Mouse (Mus musculus) bone marrow macrophage, adult 2 months (primary cell): Measurements from ENCODE around the gene Gns. TPM values are rescaled to one million over a fixed set of nuclear protein-coding genes. Genes with fewer than 3 reads are reported as not detected.

ENCODE experiments used
- H3K27ac ChIP-seq: 2 replicates; pipeline ENCODE4 v1.5.1; 2012; ENCODE audit warnings: low read depth, low read length; ENCODE audit not compliant: insufficient read depth
- H3K4me1 ChIP-seq: 2 replicates; pipeline ENCODE4 v1.6.1; 2012; ENCODE audit warnings: low read length; ENCODE audit not compliant: control insufficient read depth, insufficient read depth
- H3K4me3 ChIP-seq: 2 replicates; pipeline ENCODE4 v1.5.1; 2012; ENCODE audit warnings: mild to moderate bottlenecking, low read length, moderate library complexity; ENCODE audit not compliant: insufficient read depth
- CTCF ChIP-seq: IDR thresholded peaks from 2 replicates; pipeline ENCODE4 v1.5.1; 2012; ENCODE audit warnings: low read depth, mild to moderate bottlenecking, low read length, moderate library complexity
- POLR2A ChIP-seq: IDR thresholded peaks from 2 replicates; pipeline ENCODE4 v1.6.1; 2012; ENCODE audit warnings: mild to moderate bottlenecking, low read depth, low read length, borderline replicate concordance
- polyA plus RNA-seq: library from polyadenylated mRNA; stranded (reverse); fragments of >200 nt; gene quantifications from 2 replicates; pipeline ENCODE4 v1.2.4, GENCODE M21; 2012; ENCODE audit not compliant: missing spikeins, insufficient read depth, insufficient read length

Gns gene
- polyA plus RNA-seq, 1 experiment = 313 TPM

DNA sequence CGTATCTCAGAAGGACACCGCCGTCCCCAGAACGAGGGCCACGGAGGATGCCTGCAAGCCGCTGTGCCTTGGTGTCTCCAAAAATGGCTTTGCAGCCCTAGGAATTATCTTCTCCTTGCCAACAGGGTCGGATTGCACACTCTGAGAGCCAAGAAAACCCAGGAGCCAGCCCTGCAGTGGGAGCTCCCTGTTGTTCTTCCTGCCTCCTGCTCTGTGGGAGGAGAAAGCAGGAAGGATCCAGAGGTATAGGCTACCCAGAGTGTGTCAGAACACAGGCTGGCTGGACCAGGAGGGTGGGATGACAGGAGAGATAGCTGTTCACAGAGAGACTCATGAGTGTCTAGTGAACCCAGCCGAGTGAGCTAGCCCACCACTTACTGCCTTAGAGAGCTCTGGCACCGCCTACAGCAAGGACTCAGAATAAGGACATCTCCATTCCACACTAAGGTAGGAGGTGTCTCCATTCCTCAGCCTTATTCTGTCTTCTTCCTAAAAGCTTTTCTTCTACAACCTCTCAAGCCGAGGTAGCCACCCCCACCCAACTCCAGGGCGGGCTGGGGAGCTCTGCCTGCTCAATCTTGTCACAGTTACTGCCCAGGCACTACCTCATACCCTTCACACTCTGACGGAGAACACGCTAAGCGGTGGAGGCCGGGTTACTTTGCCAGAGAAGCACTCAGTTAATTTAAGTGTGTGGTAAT is 63.3 kb downstream of the Gns start:
- Histone ChIP-seq H3K4me1 (peaks cover 78% of the 10 kb centered on the region), H3K4me3 (no peak overlapping the region), H3K27ac (no peak overlapping the region)
- TF ChIP-seq POLR2A = no peak
- TF ChIP-seq CTCF = no peak

DNA sequence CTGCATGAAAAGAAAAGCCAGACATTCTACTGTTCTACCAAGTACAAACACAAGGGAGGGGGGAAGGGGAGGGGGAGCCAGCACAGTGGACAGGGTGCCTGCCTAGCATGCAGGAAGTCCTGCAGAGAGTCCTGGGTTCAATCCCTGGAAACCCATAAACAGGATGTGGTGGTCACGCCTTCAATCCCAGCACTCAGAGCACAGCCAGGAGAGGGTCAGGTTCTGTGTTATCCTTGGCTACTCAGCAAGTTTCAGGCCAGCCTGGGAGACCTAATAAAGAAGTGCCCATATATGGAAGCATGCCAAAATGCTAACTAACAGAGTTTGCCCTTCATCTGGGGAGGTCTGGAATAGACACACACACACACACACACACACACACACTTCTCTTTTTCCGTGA is 64.2 kb downstream of the Gns start:
- TF ChIP-seq CTCF = no peak
- TF ChIP-seq POLR2A = no peak
- Histone ChIP-seq H3K4me3 (peak overlapping the region; percentile 18; the same call in 1 of the 2 replicates), H3K27ac (peak overlapping the region; percentile 71), H3K4me1 (peaks cover 70% of the 10 kb centered on the region)

DNA sequence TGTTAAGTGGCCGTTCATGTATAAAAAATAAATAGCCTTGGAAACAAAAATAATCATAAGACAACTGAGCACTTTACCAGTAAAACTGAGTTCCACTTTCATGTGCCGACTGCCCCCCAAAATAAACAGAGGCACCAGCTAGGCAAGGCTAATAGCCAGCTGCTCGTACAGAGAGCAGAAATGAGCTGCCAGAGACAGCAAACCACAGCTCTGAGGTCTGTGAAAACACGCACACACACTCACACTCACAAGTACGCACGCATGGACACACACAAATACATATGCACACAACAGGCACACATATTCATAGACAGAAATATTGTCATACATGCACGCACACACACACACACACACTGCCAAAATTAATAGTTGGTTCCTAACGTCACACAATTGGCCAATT is 64.7 kb downstream of the Gns start:
- Histone ChIP-seq H3K27ac (peak overlapping the region; percentile 71), H3K4me1 (peaks cover 66% of the 10 kb centered on the region), H3K4me3 (peak overlapping the region; percentile 35)
- TF ChIP-seq CTCF (no peak), POLR2A (no peak)

GRCm38 (mm10) chr10:121429981-121430682 is 65.2 kb downstream of the Gns start:
- peaks cover 64% of the 10 kb centered on the region for H3K4me1 ChIP-seq
- peak overlapping the region; percentile 71 for H3K27ac ChIP-seq
- peak overlapping the region; percentile 35 for H3K4me3 ChIP-seq
- TF ChIP-seq CTCF = no peak
- TF ChIP-seq POLR2A = no peak

DNA sequence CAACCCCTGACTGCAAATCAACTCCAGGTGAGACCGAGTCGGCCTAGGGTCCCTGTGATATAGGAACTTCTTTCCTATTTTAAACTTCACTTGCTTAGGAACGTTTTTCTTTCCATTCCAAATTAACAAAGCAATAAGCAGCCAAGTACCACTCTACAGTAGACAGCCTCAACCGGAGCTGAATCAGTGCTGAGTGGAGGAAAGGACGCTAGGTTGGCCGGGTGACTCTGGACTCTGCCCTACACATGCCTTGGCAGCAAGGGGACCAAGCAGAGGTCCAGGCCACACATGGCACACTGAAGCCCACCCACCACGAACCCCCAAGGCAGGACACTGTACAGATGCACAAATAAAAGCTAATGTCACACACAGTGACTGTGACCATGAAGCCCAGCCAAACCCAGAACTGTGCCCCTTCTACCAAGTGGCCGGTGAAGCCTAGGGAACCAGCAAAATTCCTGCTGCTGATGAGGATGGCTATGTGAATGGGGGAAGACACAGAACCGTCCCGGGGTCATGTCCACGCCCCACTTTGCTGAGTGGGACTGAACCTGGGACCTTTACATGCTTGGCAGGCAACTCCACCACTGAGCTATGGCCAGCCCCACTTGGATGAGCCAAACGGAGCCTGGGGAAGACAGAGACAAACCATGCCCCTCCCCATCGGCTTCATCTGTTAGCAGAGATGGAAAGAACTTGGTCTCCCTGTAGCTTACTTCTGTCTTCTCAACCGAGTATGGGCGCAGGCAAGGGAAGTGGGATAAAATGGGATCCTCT is 66.1 kb downstream of the Gns start:
- Histone ChIP-seq H3K4me3 (no peak overlapping the region), H3K4me1 (peaks cover 56% of the 10 kb centered on the region)

DNA sequence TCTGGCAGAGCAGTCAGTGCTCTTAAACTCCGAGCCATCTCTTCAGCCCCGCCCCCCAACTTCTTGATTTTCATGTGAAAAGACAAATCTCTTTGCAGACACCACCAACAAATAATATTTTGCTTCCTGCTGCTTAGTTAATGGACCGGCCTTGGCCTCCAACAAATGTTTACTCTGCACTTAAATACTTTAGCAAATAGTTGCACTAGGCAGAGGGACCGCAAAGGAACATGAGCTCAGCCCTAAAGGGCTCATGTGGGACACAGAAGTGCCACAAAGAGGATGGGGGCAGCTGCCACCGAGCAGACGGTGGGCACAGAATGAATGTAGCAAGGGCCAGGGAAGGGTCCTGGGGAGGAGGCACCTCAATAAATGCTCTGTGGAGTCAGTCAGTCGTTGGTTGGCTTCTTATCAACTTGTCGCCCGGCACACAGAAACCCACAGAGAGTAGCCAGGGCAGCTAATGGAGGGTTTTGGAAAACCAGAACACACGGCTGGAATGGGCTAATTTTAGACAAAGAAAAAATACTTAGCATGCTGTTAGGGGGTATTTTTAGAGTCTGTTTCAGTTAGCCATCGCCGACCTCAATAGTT is 67.2 kb downstream of the Gns start:
- Histone ChIP-seq H3K27ac (no peak overlapping the region), H3K4me1 (peaks cover 48% of the 10 kb centered on the region), H3K4me3 (no peak overlapping the region)
- TF ChIP-seq CTCF (no peak), POLR2A (no peak)

More for the DNA sequence above, 66.1 kb downstream of the Gns start:
- TF ChIP-seq POLR2A (no peak), CTCF (no peak)
- H3K27ac ChIP-seq = no peak overlapping the region

GRCm38 (mm10) chr10:121432635-121433280 is 67.9 kb downstream of the Gns start:
- Histone ChIP-seq H3K4me1 (peaks cover 42% of the 10 kb centered on the region), H3K27ac (no peak overlapping the region), H3K4me3 (no peak overlapping the region)
- TF ChIP-seq CTCF = no peak
- no peak for TF ChIP-seq POLR2A

DNA sequence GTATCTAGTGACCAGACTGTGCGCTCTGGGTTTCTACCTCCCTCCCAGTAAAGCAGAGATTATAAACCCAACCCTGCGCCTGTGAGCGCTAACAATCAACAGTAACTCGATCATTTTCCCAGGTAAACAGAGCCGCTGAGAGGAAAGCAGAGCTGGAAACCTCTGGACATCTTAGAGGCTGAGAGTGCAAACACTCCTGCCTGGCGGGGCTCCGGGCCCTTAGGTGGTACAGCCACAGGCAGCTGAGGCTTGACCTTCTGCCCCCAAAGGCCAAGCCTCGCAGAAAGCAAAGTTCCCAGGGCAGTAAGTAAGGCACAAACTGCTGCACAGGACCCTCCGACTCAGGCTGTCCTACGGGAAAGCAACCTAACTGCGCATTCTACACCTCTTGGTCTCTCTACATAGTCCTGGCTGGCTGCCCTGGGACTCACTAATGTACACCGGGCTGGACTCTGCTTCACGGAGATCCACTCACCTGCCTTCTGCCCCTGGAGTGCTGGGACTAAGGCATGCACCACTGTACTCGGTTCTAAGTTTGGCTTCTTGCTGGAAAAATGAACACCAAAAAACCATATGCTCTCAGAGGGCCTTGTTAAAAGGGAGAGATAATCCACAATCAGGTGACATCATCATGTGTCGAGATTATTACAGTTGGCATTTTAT is 69.7 kb downstream of the Gns start:
- H3K27ac ChIP-seq = no peak overlapping the region
- H3K4me1 ChIP-seq = peaks cover 29% of the 10 kb centered on the region
- H3K4me3 ChIP-seq = no peak overlapping the region
- TF ChIP-seq POLR2A (no peak), CTCF (no peak)
